Mouse (Mus musculus): Measurements from ENCODE around the gene Cog3. TPM values are rescaled to one million over a fixed set of nuclear protein-coding genes. Genes with fewer than 3 reads are reported as not detected.

The Cog3 gene
- polyA plus RNA-seq, 1 experiment from 2014 or later: 16.0 TPM

GRCm38 (mm10) chr14:75790411-75790996 lies 36.2 kb upstream of the Cog3 start:
- no peak overlapping the region for H3K27ac ChIP-seq (replicated peaks in 1 of 2; ENCODE audit: control insufficient read depth in 1 of 2, insufficient read depth in 1 of 2, low read depth in 2 of 2, low read length in 2 of 2)
- no peak overlapping the region for H3K9ac ChIP-seq (ENCODE audit: low read length)
- H3K4me3 ChIP-seq (ENCODE audit: control insufficient read depth in 1 of 2, insufficient read depth in 1 of 2, low read depth in 1 of 2, low read length in 2 of 2): no peak overlapping the region
- H3K36me3 ChIP-seq (ENCODE audit: control insufficient read depth, insufficient read depth, low read length): no peaks in the 10 kb centered on the region
- no peak for ATAC-seq (ENCODE audit: insufficient number of reproducible peaks, insufficient read depth, low FRiP score, low read depth)
- H3K4me2 ChIP-seq (ENCODE audit: low read length): no peak overlapping the region
- 81% methylated on average over 3 of the region's 3 CpGs for WGBS
- no peaks in the 10 kb centered on the region for H3K9me3 ChIP-seq (ENCODE audit: control insufficient read depth, low read length)
- no peaks in the 10 kb centered on the region for H3K27me3 ChIP-seq (ENCODE audit: control insufficient read depth, insufficient read depth, low read length)
- H3K4me1 ChIP-seq (ENCODE audit: control insufficient read depth in 2 of 2, insufficient read depth in 2 of 2, low read length in 2 of 2): peaks cover 3% of the 10 kb centered on the region in 2 experiments; a peak in 2 of 4 replicates

- H3K9me3 ChIP-seq (ENCODE audit: control insufficient read depth, low read length): no peaks in the 10 kb centered on the region
- H3K27me3 ChIP-seq (ENCODE audit: control insufficient read depth, insufficient read depth, low read length): no peaks in the 10 kb centered on the region
- H3K4me2 ChIP-seq (ENCODE audit: low read length): no peak overlapping the region
- WGBS: 58% methylated on average over 6 of the region's 6 CpGs
- no peak for ATAC-seq (ENCODE audit: insufficient number of reproducible peaks, insufficient read depth, low FRiP score, low read depth)
- no peak overlapping the region for H3K4me3 ChIP-seq (ENCODE audit: control insufficient read depth in 1 of 2, insufficient read depth in 1 of 2, low read depth in 1 of 2, low read length in 2 of 2)
- peaks cover 3% of the 10 kb centered on the region in 2 experiments; a peak in 2 of 4 replicates for H3K4me1 ChIP-seq (ENCODE audit: control insufficient read depth in 2 of 2, insufficient read depth in 2 of 2, low read length in 2 of 2)
- H3K36me3 ChIP-seq (ENCODE audit: control insufficient read depth, insufficient read depth, low read length): no peaks in the 10 kb centered on the region
- no peak overlapping the region for H3K9ac ChIP-seq (ENCODE audit: low read length)
- no peak overlapping the region for H3K27ac ChIP-seq (replicated peaks in 1 of 2; ENCODE audit: control insufficient read depth in 1 of 2, insufficient read depth in 1 of 2, low read depth in 2 of 2, low read length in 2 of 2)
Measured at GRCm38 (mm10) chr14:75789291-75789690, 35.0 kb upstream of the Cog3 start.

GRCm38 (mm10) chr14:75787794-75788175 lies 33.5 kb upstream of the Cog3 start:
- no peaks in the 10 kb centered on the region for H3K9me3 ChIP-seq (ENCODE audit: control insufficient read depth, low read length)
- no peak overlapping the region for H3K27ac ChIP-seq (replicated peaks in 1 of 2; ENCODE audit: control insufficient read depth in 1 of 2, insufficient read depth in 1 of 2, low read depth in 2 of 2, low read length in 2 of 2)
- peak overlapping the region; percentile 74 for H3K4me2 ChIP-seq (ENCODE audit: low read length)
- no peak overlapping the region for H3K9ac ChIP-seq (ENCODE audit: low read length)
- no peaks in the 10 kb centered on the region for H3K36me3 ChIP-seq (ENCODE audit: control insufficient read depth, insufficient read depth, low read length)
- no peak for ATAC-seq (ENCODE audit: insufficient number of reproducible peaks, insufficient read depth, low FRiP score, low read depth)
- peaks cover 3% of the 10 kb centered on the region in 2 experiments; a peak in 2 of 4 replicates for H3K4me1 ChIP-seq (ENCODE audit: control insufficient read depth in 2 of 2, insufficient read depth in 2 of 2, low read length in 2 of 2)
- no peaks in the 10 kb centered on the region for H3K27me3 ChIP-seq (ENCODE audit: control insufficient read depth, insufficient read depth, low read length)
- H3K4me3 ChIP-seq (ENCODE audit: control insufficient read depth in 1 of 2, insufficient read depth in 1 of 2, low read depth in 1 of 2, low read length in 2 of 2): peak overlapping the region in 1 of 2 experiments; percentile 84; a peak in 2 of 4 replicates
- 30% methylated on average over 7 of the region's 7 CpGs for WGBS

- WGBS: 7% methylated on average over 44 of the region's 51 CpGs
- peak within 1 kb of the TSS; percentile 85 for H3K9ac ChIP-seq (ENCODE audit: low read length)
Measured at GRCm38 (mm10) chr14:75786868-75787793, 32.8 kb upstream of the Cog3 start, which contains the start of gene Slc25a30. Gene Slc25a30 (minus strand): TSS chr14:75787037.

GRCm38 (mm10) chr14:75786424-75786867 lies 32.1 kb upstream of the Cog3 start:
- Histone ChIP-seq H3K27ac (replicated peaks in 1 of 2; ENCODE audit: control insufficient read depth in 1 of 2, insufficient read depth in 1 of 2, low read depth in 2 of 2, low read length in 2 of 2) (peak overlapping the region; percentile 64 to 79; a peak in 3 of 4 replicates), H3K9ac (ENCODE audit: low read length) (peak overlapping the region; percentile 85), H3K4me2 (ENCODE audit: low read length) (peak overlapping the region; percentile 74), H3K36me3 (ENCODE audit: control insufficient read depth, insufficient read depth, low read length) (peaks cover 4% of the 10 kb centered on the region; the same call in 1 of the 2 replicates), H3K4me3 (ENCODE audit: control insufficient read depth in 1 of 2, insufficient read depth in 1 of 2, low read depth in 1 of 2, low read length in 2 of 2) (peak overlapping the region; percentile 78 to 84), H3K4me1 (ENCODE audit: control insufficient read depth in 2 of 2, insufficient read depth in 2 of 2, low read length in 2 of 2) (peaks cover 3% of the 10 kb centered on the region in 2 experiments; a peak in 2 of 4 replicates), H3K9me3 (ENCODE audit: control insufficient read depth, low read length) (no peaks in the 10 kb centered on the region), H3K27me3 (ENCODE audit: control insufficient read depth, insufficient read depth, low read length) (no peaks in the 10 kb centered on the region)
- ATAC-seq (ENCODE audit: insufficient number of reproducible peaks, insufficient read depth, low FRiP score, low read depth): peak; percentile 14
- WGBS: 2% methylated on average over 31 of the region's 31 CpGs

More at GRCm38 (mm10) chr14:75786868-75787793, 32.8 kb upstream of the Cog3 start, which contains the start of gene Slc25a30:
- H3K36me3 ChIP-seq (ENCODE audit: control insufficient read depth, insufficient read depth, low read length): no peaks in the 10 kb centered on the region
- H3K4me3 ChIP-seq (ENCODE audit: control insufficient read depth in 1 of 2, insufficient read depth in 1 of 2, low read depth in 1 of 2, low read length in 2 of 2): peak within 1 kb of the TSS; percentile 78 to 84
- H3K27me3 ChIP-seq (ENCODE audit: control insufficient read depth, insufficient read depth, low read length): no peaks in the 10 kb centered on the region
- H3K4me2 ChIP-seq (ENCODE audit: low read length): peak within 1 kb of the TSS; percentile 74
- ATAC-seq (ENCODE audit: insufficient number of reproducible peaks, insufficient read depth, low FRiP score, low read depth): peak; percentile 98
- H3K4me1 ChIP-seq (ENCODE audit: control insufficient read depth in 2 of 2, insufficient read depth in 2 of 2, low read length in 2 of 2): peaks cover 3% of the 10 kb centered on the region in 2 experiments; a peak in 2 of 4 replicates
- H3K27ac ChIP-seq (replicated peaks in 1 of 2; ENCODE audit: control insufficient read depth in 1 of 2, insufficient read depth in 1 of 2, low read depth in 2 of 2, low read length in 2 of 2): peak within 1 kb of the TSS; percentile 64 to 79; a peak in 3 of 4 replicates
- H3K9me3 ChIP-seq (ENCODE audit: control insufficient read depth, low read length): no peaks in the 10 kb centered on the region

- H3K36me3 ChIP-seq (ENCODE audit: control insufficient read depth, insufficient read depth, low read length): peaks cover 8% of the 10 kb centered on the region
- no peak overlapping the region for H3K9ac ChIP-seq (ENCODE audit: low read length)
- H3K4me3 ChIP-seq (ENCODE audit: control insufficient read depth in 1 of 2, insufficient read depth in 1 of 2, low read depth in 1 of 2, low read length in 2 of 2): no peak overlapping the region
- no peaks in the 10 kb centered on the region for H3K9me3 ChIP-seq (ENCODE audit: control insufficient read depth, low read length)
- no peak overlapping the region for H3K4me2 ChIP-seq (ENCODE audit: low read length)
- WGBS: 86% methylated on average over 4 of the region's 4 CpGs
- H3K27me3 ChIP-seq (ENCODE audit: control insufficient read depth, insufficient read depth, low read length): no peaks in the 10 kb centered on the region
- no peaks in the 10 kb centered on the region for H3K4me1 ChIP-seq (ENCODE audit: control insufficient read depth in 2 of 2, insufficient read depth in 2 of 2, low read length in 2 of 2)
- H3K27ac ChIP-seq (replicated peaks in 1 of 2; ENCODE audit: control insufficient read depth in 1 of 2, insufficient read depth in 1 of 2, low read depth in 2 of 2, low read length in 2 of 2): no peak overlapping the region
- ATAC-seq (ENCODE audit: insufficient number of reproducible peaks, insufficient read depth, low FRiP score, low read depth): no peak
Measured at GRCm38 (mm10) chr14:75779913-75780312, 25.6 kb upstream of the Cog3 start.

GRCm38 (mm10) chr14:75776637-75777036 lies 22.3 kb upstream of the Cog3 start:
- peaks cover 16 to 21% of the 10 kb centered on the region in 2 experiments for H3K4me1 ChIP-seq (ENCODE audit: control insufficient read depth in 2 of 2, insufficient read depth in 2 of 2, low read length in 2 of 2)
- H3K9ac ChIP-seq (ENCODE audit: low read length): no peak overlapping the region
- no peak overlapping the region for H3K4me3 ChIP-seq (ENCODE audit: control insufficient read depth in 1 of 2, insufficient read depth in 1 of 2, low read depth in 1 of 2, low read length in 2 of 2)
- no peaks in the 10 kb centered on the region for H3K27me3 ChIP-seq (ENCODE audit: control insufficient read depth, insufficient read depth, low read length)
- no peaks in the 10 kb centered on the region for H3K9me3 ChIP-seq (ENCODE audit: control insufficient read depth, low read length)
- no peak overlapping the region for H3K4me2 ChIP-seq (ENCODE audit: low read length)
- peaks cover 9% of the 10 kb centered on the region for H3K36me3 ChIP-seq (ENCODE audit: control insufficient read depth, insufficient read depth, low read length)
- no peak overlapping the region for H3K27ac ChIP-seq (replicated peaks in 1 of 2; ENCODE audit: control insufficient read depth in 1 of 2, insufficient read depth in 1 of 2, low read depth in 2 of 2, low read length in 2 of 2)
- no peak for ATAC-seq (ENCODE audit: insufficient number of reproducible peaks, insufficient read depth, low FRiP score, low read depth)
- WGBS: 90% methylated on average over 8 of the region's 8 CpGs
